Mouse (Mus musculus) heart, embryonic 14.5 days (tissue): Measurements from ENCODE around the gene Kcnq1. TPM values are rescaled to one million over a fixed set of nuclear protein-coding genes. Genes with fewer than 3 reads are reported as not detected.

Experiments
- ATAC-seq: fragments of 200-750 bp; cut with Nextera tagmentation; 2 replicates; pipeline ENCODE4 v1.8.0; 2017; ENCODE audit warnings: low read depth, moderate TSS enrichment; ENCODE audit not compliant: insufficient number of reproducible peaks, insufficient read depth, low FRiP score
- H3K27ac ChIP-seq, 2 experiments: fragments of 200-500 bp in 1 of 2; fragments of 300-500 bp in 1 of 2; sonication (generic) in 1 of 2; replicated peaks in 1 of 2; 2 replicates each; pipeline ENCODE4 v1.5.1; 2012 to 2014; ENCODE audit warnings: low read depth in 2 of 2, low read length in 2 of 2, control low read depth in 1 of 2, mild to moderate bottlenecking in 1 of 2, mixed read lengths in 1 of 2; ENCODE audit not compliant: control insufficient read depth in 1 of 2, insufficient read depth in 1 of 2
- H3K27me3 ChIP-seq: fragments of 300-500 bp; sonication (generic); 2 replicates; pipeline ENCODE4 v1.6.1; 2014; ENCODE audit warnings: mild to moderate bottlenecking, low read length, control low read depth; ENCODE audit not compliant: control insufficient read depth, insufficient read depth
- H3K36me3 ChIP-seq: fragments of 300-500 bp; sonication (generic); 2 replicates; pipeline ENCODE4 v1.6.1; 2014; ENCODE audit warnings: mild to moderate bottlenecking, control low read depth, low read length, mixed read lengths; ENCODE audit not compliant: control insufficient read depth, insufficient read depth
- H3K4me1 ChIP-seq, 2 experiments: fragments of 200-500 bp in 1 of 2; fragments of 300-500 bp in 1 of 2; sonication (generic) in 1 of 2; 2 replicates each; pipeline ENCODE4 v1.6.1; 2012 to 2014; ENCODE audit warnings: low read length in 2 of 2, control low read depth in 1 of 2, mixed read lengths in 1 of 2; ENCODE audit not compliant: control insufficient read depth in 2 of 2, insufficient read depth in 2 of 2
- H3K4me2 ChIP-seq: fragments of 300-500 bp; sonication (generic); 2 replicates; pipeline ENCODE4 v1.6.1; 2014; ENCODE audit warnings: mild to moderate bottlenecking, low read length
- H3K4me3 ChIP-seq, 2 experiments: fragments of 200-500 bp in 1 of 2; fragments of 300-500 bp in 1 of 2; sonication (generic) in 1 of 2; 2 replicates each; pipeline ENCODE4 v1.5.1; 2012 to 2014; ENCODE audit warnings: low read length in 2 of 2, mild to moderate bottlenecking in 2 of 2, control low read depth in 1 of 2, low read depth in 1 of 2, moderate library complexity in 1 of 2; ENCODE audit not compliant: control insufficient read depth in 1 of 2, insufficient read depth in 1 of 2
- H3K9ac ChIP-seq: fragments of 300-500 bp; sonication (generic); 2 replicates; pipeline ENCODE4 v1.6.1; 2014; ENCODE audit warnings: mild to moderate bottlenecking, low read length
- H3K9me3 ChIP-seq: fragments of 300-500 bp; sonication (generic); 2 replicates; pipeline ENCODE4 v1.6.1; 2016; ENCODE audit warnings: low read length, control low read depth; ENCODE audit not compliant: control insufficient read depth
- WGBS: fragments of 180-500 bp; shearing (Covaris S2); extraction: QIAGEN DNeasy Blood & Tissue Kit; methylation state at CpG from one replicate; pipeline ENCODE4 v1.1.7; 2014; 5-methylcytosine and 5-hydroxymethylcytosine counted together
- polyA plus RNA-seq: library from polyadenylated mRNA; unstranded; fragments of >200 nt; fragmentation: Nextera tagmentation; extraction: Ambion mirVana; gene quantifications from 2 replicates; pipeline ENCODE4 v1.2.1, GENCODE M21; 2014

Gene Kcnq1
- polyA plus RNA-seq, 1 experiment from 2014 or later = 28.1 TPM

DNA sequence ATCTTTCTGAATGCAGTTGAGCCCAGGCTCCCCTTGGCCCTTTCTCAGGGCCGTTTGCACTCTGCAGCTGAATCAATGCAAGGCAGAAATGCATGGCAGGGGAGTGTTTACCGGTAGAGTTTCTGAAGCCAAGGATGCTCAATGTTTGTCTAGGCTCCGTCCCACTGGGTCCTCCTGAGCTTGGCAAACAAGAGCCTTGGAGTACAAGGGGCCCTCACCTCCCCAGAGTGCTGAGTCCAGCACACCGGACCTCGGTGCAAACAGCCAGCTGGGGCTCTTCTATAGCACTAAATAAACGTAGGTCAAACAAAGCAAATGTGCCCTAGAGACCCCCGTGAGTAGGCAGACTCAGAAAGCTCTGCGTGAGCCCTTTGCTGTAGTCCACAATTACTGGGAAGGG, 226.9 kb downstream of the Kcnq1 start:
- no peak overlapping the region for H3K9ac ChIP-seq
- ATAC-seq = no peak
- no peak overlapping the region for H3K4me2 ChIP-seq
- no peaks in the 10 kb centered on the region for H3K9me3 ChIP-seq
- peaks cover 10 to 12% of the 10 kb centered on the region in 2 experiments for H3K4me1 ChIP-seq
- no peak overlapping the region for H3K27ac ChIP-seq
- H3K27me3 ChIP-seq = no peaks in the 10 kb centered on the region
- no peaks in the 10 kb centered on the region for H3K36me3 ChIP-seq
- no peak overlapping the region for H3K4me3 ChIP-seq
- WGBS = 64% methylated on average over 8 of the region's 8 CpGs

- Histone ChIP-seq H3K9me3 (no peaks in the 10 kb centered on the region), H3K27ac (no peak overlapping the region), H3K9ac (no peak overlapping the region), H3K4me1 (peaks cover 10 to 12% of the 10 kb centered on the region in 2 experiments), H3K4me3 (no peak overlapping the region), H3K4me2 (no peak overlapping the region), H3K36me3 (no peaks in the 10 kb centered on the region), H3K27me3 (no peaks in the 10 kb centered on the region)
- WGBS = 25% methylated on average over 4 of the region's 4 CpGs
- no peak for ATAC-seq
These were observed 227.4 kb downstream of the Kcnq1 start for GRCm38 (mm10) chr7:143333604-143334003.

DNA sequence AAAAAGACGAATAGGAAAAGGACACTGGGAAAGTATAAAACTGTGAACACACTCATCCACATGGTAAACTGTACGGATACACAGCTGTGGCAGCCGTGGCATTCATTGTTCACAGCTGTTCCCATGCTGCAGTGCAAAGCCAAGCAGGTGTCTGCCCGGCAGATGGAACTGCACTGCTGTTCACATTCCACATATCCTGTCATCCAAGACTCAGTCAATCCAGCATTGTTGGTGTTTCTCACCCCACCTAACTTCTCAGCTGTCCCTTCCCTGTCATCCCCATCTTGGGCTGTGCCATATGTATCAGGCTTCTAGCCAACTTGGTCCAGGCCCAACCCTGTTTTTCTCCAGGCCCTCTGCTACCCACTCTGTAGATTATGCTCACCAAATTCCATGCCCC, 232.5 kb downstream of the Kcnq1 start:
- H3K9ac ChIP-seq = no peak overlapping the region
- H3K4me3 ChIP-seq = no peak overlapping the region
- H3K36me3 ChIP-seq = no peaks in the 10 kb centered on the region
- H3K9me3 ChIP-seq = no peaks in the 10 kb centered on the region
- no peaks in the 10 kb centered on the region for H3K27me3 ChIP-seq
- H3K27ac ChIP-seq = no peak overlapping the region
- WGBS = 86% methylated on average over 4 of the region's 4 CpGs
- H3K4me1 ChIP-seq = peaks cover 14 to 30% of the 10 kb centered on the region in 2 experiments
- H3K4me2 ChIP-seq = no peak overlapping the region
- no peak for ATAC-seq

- Histone ChIP-seq H3K36me3 (no peaks in the 10 kb centered on the region), H3K27me3 (0 out of 2 replicates have a peak, but pooled peaks cover 3% of the 10 kb centered on the region), H3K4me2 (no peak overlapping the region), H3K9me3 (no peaks in the 10 kb centered on the region), H3K4me3 (no peak overlapping the region), H3K27ac (0 out of 4 replicates have a peak overlapping the region, but pooled peaks of 1 of the 2 experiments have one; percentile 11), H3K9ac (no peak overlapping the region), H3K4me1 (peaks cover 17 to 32% of the 10 kb centered on the region in 2 experiments)
- 78% methylated on average over 15 of the region's 15 CpGs for WGBS
- ATAC-seq = no peak
These were observed 234.6 kb downstream of the Kcnq1 start for GRCm38 (mm10) chr7:143340601-143341281.

DNA sequence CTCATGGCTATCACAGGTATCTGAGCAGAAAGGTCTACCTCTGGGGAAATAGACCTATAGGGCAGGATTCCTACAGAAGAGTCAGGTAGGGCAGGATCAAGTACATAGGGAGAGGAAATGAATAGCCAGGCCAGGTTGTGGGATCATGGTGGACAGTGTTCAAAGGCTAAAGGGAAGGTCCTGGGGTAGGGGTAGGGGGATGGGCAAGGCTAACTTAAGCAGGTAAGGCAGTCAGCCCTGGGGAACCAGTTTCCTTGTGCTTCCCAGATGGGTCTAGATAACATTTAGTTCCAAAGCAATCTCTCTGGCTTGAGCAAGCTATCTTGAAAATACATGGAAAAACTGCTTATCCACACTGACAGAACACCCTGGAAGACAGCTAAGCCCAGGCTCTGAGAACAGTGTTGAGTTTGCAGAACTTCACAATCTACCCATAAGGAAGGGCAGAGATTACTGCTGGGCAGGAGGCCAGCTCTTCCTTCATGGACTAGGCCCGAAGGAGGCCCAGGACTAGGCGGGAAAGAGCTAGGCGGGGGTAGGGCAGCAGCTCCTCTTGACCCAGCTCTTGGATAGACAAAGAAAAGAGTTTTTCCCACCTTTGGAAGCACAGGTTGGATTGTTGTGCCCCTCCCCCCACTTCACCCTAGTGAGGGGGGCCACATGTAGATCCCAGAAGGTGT, 235.3 kb downstream of the Kcnq1 start:
- WGBS = 24% methylated on average over 3 of the region's 3 CpGs
- H3K27ac ChIP-seq = 0 out of 4 replicates have a peak overlapping the region, but pooled peaks of 1 of the 2 experiments have one; percentile 5
- ATAC-seq = peak; percentile 68

GRCm38 (mm10) chr7:143343781-143344306, 237.7 kb downstream of the Kcnq1 start:
- ATAC-seq = no peak
- peaks cover 20 to 40% of the 10 kb centered on the region in 2 experiments for H3K4me1 ChIP-seq
- 40% methylated on average over 12 of the region's 12 CpGs for WGBS
- 0 out of 2 replicates have a peak, but pooled peaks cover 3% of the 10 kb centered on the region for H3K27me3 ChIP-seq
- no peak overlapping the region; a peak in 1 of 4 replicates for H3K27ac ChIP-seq
- 0 out of 2 replicates have a peak overlapping the region, but pooled peaks have one; percentile 16 for H3K4me2 ChIP-seq
- peak overlapping the region; percentile 45 for H3K9ac ChIP-seq
- H3K36me3 ChIP-seq = no peaks in the 10 kb centered on the region
- H3K9me3 ChIP-seq = no peaks in the 10 kb centered on the region
- H3K4me3 ChIP-seq = no peak overlapping the region

More for the DNA sequence above, 235.3 kb downstream of the Kcnq1 start:
- Histone ChIP-seq H3K9ac (no peak overlapping the region), H3K36me3 (no peaks in the 10 kb centered on the region), H3K4me3 (no peak overlapping the region), H3K4me1 (peaks cover 17 to 32% of the 10 kb centered on the region in 2 experiments), H3K27me3 (0 out of 2 replicates have a peak, but pooled peaks cover 3% of the 10 kb centered on the region), H3K9me3 (no peaks in the 10 kb centered on the region), H3K4me2 (no peak overlapping the region)

DNA sequence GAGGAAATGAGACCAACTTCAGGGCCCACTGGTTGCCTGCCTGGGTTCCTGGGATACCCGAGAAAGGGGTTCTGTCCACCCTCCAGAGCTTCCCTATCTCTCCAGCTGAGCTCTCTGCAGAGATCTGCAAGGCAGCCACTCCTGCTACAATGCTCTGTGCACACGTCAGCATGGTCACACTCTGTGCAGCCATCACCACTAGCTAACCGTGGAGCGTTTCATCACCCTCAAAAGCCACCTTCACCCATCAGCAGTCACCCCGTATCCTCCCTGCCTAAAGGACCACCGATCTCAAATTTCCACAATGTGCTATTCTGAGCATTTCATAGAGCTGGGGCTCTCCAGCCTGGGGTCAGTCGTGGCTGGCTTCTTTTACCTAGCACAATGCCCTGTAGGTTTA, 243.1 kb downstream of the Kcnq1 start:
- H3K4me2 ChIP-seq = no peak overlapping the region

More for the DNA sequence above, 243.1 kb downstream of the Kcnq1 start:
- no peak overlapping the region for H3K9ac ChIP-seq
- peak; percentile 36; the same call in 1 of the 2 replicates for ATAC-seq
- no peak overlapping the region for H3K4me3 ChIP-seq
- H3K27me3 ChIP-seq = 0 out of 2 replicates have a peak, but pooled peaks cover 3% of the 10 kb centered on the region
- WGBS = 20% methylated on average over 7 of the region's 7 CpGs
- peaks cover 19 to 27% of the 10 kb centered on the region in 2 experiments for H3K4me1 ChIP-seq
- no peaks in the 10 kb centered on the region for H3K36me3 ChIP-seq
- no peaks in the 10 kb centered on the region for H3K9me3 ChIP-seq
- peak overlapping the region; percentile 67 to 78 for H3K27ac ChIP-seq
